Mouse (Mus musculus) thymus, adult 2 months (tissue): Measurements from ENCODE around the gene Zbtb34.

Source experiments
- CTCF ChIP-seq: fragments of 200-500 bp; IDR thresholded peaks from 2 replicates; pipeline ENCODE4 v1.5.1; 2012; ENCODE audit warnings: mild to moderate bottlenecking, control low read depth, low read length, moderate library complexity, borderline replicate concordance; ENCODE audit not compliant: control insufficient read depth, poor library complexity, insufficient read depth; ENCODE audit errors: extremely low read depth
- POLR2A ChIP-seq: fragments of 200-500 bp; IDR thresholded peaks from 2 replicates; pipeline ENCODE4 v1.6.1; 2012; ENCODE audit warnings: mild to moderate bottlenecking, low read length, control low read depth, moderate library complexity; ENCODE audit not compliant: control insufficient read depth, poor library complexity, insufficient read depth; ENCODE audit errors: extremely low read depth

- TF ChIP-seq CTCF (no peak), POLR2A (no peak)
These were observed 21.6 kb upstream of the Zbtb34 start for GRCm38 (mm10) chr2:33452721-33453120.
